Mouse (Mus musculus) adrenal gland, postnatal 10 days (tissue): ENCODE data around the gene Zfp575. TPM values are rescaled to one million over a fixed set of nuclear protein-coding genes. Genes with fewer than 3 reads are reported as not detected.
A peak's percentile ranks its signal among the peaks of the same experiment; 100 is the strongest.

Experiments used
- DNase-seq: peaks from one replicate; pipeline ENCODE4 v3.0.0; 2021; ENCODE audit warnings: mixed read lengths
- total RNA-seq, 2 experiments: library from RNA; stranded (reverse); gene quantifications; 2 replicates each; pipeline ENCODE4 v1.2.3; 2021

Zfp575 gene
- total RNA-seq, 2 experiments from 2014 or later, result 0.54 to 0.73 TPM

DNA sequence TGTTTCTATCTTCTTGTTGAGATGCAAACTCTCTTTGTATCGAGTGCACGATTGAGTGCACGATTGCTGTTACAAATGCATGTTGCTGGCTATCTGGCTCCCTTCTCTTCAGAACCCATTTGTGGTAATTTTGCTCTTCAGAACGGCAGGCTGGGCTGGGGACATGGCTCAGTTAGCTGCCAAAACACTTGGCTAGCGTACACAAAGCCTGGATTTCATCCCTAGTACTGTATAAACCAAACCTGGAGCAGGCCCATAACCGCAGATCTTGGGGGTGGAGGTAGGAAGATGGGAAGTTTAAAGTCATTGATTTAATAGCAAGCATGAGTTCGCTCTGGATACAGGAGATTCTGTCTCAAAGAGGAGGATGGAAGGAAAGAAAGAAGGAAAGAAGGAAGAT, 18.1 kb upstream of the Zfp575 start:
- no peak for DNase-seq

DNA sequence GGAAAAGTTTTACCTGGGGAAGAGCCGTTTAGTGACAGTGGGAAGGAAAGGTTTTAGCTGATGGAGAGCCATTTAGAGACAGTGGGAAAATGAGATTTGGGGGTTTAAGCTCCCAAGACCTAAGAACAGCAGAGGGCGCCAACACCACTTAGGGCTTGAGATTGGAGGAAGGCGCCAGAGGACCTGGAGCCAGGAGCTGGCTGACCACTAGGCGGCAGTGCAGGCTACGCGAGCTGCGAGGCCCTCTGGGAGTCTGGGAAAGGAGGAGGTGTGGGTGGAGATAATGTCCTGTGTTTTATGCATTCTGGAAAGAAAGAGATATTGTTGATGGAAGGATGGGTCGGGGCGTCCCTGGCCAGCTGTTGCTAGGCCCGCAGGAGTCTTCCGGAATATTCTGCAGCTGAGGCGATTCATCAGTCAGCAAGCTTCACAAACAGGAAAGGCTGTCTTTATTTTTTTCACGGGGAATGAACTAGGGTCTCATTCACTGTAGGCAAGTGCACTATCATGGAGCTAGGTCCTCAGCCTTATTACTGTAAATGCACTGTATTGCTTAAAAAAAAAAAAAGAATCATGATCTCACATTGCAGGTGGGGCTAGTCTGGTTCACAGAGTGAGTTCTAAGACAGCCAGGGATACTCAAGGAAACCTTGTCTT, 13.6 kb upstream of the Zfp575 start:
- DNase-seq, result peak; percentile 98

- no peak for DNase-seq
These were observed 12.0 kb upstream of the Zfp575 start for GRCm38 (mm10) chr7:24599211-24600067.

DNA sequence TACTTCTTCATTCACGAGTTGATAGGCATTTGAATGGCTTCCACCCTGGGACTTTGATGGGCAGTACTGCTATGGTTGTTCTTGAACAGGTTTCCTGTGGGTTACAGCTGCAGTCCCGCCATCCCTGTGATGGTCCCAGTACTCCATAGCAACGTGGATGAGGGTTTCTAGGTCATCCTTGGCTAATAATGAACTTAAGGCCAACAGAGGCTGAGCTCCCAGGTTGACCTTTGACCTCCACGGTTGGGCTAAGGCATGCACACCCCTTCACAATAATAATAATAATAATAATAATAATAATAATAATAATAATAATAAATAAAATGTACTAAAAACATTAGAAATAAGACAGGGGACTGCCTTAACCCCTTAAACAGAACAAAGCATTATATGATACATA, 10.7 kb upstream of the Zfp575 start:
- no peak for DNase-seq

DNA sequence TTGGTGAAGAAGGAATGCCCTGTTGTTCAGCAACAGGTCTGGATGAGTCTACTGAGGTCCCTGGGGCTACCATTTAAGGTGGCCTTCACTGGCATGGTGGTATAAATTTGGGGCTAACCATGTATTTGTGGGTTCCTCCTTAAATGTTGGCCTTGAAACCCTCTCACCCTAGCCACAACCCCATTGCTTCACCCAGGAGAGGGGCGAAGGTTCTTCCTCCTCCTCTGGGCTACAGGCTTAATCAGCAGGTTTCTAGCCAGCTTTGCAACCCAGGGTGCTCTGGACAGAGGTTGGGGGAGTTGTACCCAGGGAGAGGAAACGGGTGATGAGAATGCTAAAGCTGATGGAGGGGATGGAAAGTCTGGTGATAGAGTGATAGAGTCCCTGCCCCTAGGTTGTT, 8.0 kb upstream of the Zfp575 start:
- no peak for DNase-seq

- no peak for DNase-seq
These were observed 6.9 kb upstream of the Zfp575 start for GRCm38 (mm10) chr7:24594309-24594803.

DNA sequence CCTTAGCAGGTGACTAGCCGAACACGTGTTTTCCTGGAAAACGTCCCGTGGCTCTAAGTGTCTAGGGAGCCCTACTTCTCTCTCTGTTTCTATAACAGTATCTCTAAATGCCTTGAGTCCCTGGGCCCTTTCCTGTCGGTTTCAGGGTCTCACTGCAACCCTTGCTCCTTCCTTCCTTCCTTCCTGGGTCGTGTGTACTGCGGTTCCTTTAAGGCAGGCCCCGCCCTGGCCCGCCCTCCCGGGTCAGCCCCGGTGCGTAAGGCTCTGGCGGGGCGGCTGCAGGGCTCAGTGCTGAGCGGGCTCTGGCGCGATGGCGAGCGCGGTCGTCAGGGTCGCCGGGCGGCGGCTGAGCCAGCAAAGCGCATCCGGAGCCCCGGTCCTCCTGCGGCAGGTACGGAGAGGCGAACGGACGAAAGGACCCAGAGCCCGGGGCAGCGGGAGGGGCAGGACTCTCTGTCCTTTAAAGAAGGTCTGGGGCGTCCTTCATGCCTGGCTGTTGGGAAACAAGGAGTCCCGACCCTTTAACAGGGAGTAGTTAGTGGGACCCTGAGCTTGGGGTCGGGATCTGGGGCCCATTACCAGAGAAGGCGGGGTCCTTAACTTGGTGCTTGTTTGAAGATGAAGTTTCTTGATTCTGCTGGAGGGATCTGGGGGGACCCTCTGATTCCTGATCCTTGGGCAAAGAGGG, 6.3 kb upstream of the Zfp575 start:
- DNase-seq, result peak; percentile 90

GRCm38 (mm10) chr7:24592781-24593180, 5.3 kb upstream of the Zfp575 start:
- DNase-seq, result no peak

GRCm38 (mm10) chr7:24592163-24592562, 4.7 kb upstream of the Zfp575 start:
- no peak for DNase-seq

- no peak for DNase-seq
These were observed 4.3 kb upstream of the Zfp575 start for GRCm38 (mm10) chr7:24591735-24592134.

- DNase-seq, result peak; percentile 79
These were observed 895 bp upstream of the Zfp575 start for GRCm38 (mm10) chr7:24588336-24588735.

GRCm38 (mm10) chr7:24586828-24587227, 613 bp downstream of the Zfp575 start:
- no peak for DNase-seq

GRCm38 (mm10) chr7:24585995-24586394, 1.4 kb downstream of the Zfp575 start:
- no peak for DNase-seq

- peak; percentile 39 for DNase-seq
These were observed 2.6 kb downstream of the Zfp575 start for GRCm38 (mm10) chr7:24584876-24585275.

GRCm38 (mm10) chr7:24577811-24578210, 9.6 kb downstream of the Zfp575 start:
- DNase-seq, result no peak

DNA sequence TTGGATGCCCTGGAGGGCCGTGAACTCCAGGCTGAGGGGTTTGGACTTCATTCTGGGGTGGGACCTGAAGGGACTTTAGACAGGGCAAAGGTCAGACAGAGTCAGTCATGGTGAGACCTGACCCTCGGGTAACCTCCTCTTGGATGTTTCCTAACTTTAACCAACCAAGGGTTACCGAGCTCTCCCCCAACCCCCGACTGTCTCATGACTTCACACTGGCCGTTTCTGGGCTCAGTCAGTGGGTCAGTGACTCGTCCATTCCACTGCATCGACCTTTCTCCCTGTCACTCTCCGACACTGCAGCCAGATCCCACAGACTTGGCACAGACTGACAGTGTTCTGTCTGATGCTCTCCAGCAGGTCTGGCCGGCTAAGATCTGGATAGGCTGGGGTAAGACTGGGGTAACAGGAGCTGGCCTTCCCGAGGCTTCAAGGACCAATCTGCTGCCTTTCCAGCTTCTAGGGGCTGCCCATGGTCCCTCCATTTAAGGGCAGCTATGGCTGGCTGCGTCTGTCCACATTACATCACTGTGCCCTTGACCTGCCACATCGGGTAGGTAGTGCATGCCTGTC, 13.1 kb downstream of the Zfp575 start:
- DNase-seq, result no peak

DNA sequence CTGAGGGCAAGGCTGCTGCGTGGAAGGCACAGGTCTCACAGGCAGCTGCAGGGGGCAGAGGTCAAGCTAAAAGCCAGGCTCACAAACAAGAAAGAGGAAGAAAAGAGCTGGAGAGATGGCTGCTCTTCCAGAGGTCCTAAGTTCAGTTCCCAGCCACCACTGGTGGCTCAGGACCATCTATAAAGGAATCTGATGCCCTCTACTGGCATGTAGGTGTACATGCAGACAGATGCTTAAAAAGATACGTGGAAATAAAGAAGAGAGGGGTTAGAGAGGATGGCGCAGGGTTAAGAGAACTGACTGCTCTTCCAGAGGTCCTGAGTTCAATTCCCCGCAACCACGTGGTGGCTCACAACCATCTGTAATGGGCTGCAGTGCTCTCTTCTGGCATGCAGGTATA, 15.0 kb downstream of the Zfp575 start:
- no peak for DNase-seq

DNA sequence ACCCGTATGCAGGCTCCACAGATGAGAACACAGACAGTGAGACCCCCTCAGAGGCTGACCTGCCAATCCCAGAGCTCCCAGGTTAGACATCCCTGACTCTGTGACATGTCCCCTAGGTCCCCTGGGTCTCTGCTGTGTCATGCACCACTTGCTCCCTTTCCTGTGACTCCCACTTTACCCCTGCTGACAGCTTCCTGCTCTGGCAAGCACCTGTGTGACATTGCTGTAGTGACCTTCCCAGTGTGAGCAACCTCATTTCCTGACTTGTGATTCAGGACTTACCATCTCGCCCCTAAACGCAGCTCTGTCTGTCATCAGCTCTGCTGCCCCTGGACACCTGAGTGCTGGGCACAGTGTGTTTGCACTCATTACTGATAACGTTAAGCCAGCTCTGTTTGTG, 16.4 kb downstream of the Zfp575 start:
- DNase-seq, result no peak

DNA sequence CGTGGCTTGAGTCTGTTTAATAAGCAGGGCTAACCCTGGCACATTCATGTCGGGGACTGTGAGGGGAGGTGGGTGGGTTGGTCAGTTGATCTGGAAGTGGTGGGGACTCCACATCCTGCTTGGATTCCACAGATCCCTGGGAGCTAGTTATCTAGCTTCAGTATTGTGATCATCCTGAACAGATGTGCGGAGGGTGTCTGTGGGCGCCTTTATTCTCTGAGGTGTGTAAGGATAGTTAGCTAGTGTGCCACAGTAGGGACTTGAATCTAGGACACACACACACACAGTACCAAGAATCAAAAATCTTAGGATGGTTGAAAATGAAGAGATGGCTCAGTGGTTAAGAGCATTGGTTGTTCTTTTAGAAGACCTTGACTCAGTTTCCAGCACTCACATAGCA, 18.9 kb downstream of the Zfp575 start:
- DNase-seq, result no peak

GRCm38 (mm10) chr7:24566206-24566605, 21.2 kb downstream of the Zfp575 start:
- DNase-seq, result no peak

- DNase-seq, result no peak
These were observed 21.8 kb downstream of the Zfp575 start for GRCm38 (mm10) chr7:24565627-24566026.

GRCm38 (mm10) chr7:24564607-24565265, 22.7 kb downstream of the Zfp575 start:
- DNase-seq, result peak; percentile 88
